Mouse (Mus musculus): ENCODE data around the gene Zmiz1.

Gene Zmiz1

DNA sequence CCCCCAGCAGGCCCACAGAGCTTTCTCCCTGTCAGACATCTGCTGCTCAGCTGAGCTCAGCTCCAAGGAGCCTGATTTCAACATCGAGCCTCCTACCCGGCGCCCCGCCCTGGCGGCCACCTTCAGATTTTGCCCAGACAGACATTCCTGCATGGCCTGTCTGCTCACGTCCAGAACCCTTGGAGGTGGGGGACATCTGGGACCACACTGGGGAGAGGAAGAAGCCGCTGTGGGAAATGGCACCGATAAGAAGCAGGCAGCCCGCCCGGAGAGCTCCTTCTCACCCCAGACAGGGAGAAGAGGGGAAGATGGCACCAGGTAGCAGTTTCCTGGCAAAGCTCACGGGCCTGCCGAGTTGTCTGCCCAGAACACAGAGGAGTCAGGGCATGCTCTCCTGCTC is 140.9 kb downstream of the Zmiz1 start:
- no peak for DNase-seq

GRCm38 (mm10) chr14:25600358-25600757 is 141.4 kb downstream of the Zmiz1 start:
- no peak for DNase-seq

DNA sequence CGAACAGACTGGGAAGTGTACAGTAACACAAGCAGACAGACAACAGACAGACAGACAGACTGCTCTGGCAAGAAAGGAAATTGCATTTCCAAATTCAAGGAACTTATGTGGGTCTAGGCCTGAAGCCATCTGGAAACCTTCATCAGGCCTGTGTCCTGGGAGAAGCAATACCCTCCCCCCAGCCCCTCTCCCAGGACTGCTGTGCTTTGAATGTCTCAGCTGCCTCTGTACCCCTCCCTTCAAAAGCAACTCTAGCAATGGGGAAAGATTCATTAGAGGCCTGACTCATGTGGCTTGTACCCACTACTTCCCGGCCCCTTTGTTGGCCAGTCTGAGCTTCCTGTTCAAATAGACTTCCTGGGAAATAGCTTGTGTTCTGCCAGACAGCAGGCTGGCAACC is 142.0 kb downstream of the Zmiz1 start:
- no peak for DNase-seq

DNA sequence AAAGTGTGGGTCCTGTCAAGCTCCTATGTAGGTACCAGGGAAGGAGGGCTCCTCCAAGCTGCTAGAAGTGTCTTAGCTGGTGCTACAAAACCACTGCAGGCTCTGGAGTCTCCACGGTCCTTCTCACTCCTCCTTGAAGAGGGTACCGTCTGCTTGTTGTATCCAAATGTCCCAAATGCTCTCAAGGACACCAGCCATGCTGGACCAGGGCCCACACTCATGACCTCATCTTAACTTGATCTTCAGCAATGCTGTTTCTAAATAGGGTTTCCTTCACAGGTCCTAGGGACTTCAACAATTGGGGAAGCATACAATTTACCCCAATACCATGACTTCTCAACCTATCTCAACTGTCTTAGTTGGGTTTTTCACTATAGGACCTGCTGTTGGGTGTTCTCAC is 143.0 kb downstream of the Zmiz1 start:
- no peak for DNase-seq

GRCm38 (mm10) chr14:25604395-25605142 is 145.6 kb downstream of the Zmiz1 start:
- no peak for DNase-seq

DNA sequence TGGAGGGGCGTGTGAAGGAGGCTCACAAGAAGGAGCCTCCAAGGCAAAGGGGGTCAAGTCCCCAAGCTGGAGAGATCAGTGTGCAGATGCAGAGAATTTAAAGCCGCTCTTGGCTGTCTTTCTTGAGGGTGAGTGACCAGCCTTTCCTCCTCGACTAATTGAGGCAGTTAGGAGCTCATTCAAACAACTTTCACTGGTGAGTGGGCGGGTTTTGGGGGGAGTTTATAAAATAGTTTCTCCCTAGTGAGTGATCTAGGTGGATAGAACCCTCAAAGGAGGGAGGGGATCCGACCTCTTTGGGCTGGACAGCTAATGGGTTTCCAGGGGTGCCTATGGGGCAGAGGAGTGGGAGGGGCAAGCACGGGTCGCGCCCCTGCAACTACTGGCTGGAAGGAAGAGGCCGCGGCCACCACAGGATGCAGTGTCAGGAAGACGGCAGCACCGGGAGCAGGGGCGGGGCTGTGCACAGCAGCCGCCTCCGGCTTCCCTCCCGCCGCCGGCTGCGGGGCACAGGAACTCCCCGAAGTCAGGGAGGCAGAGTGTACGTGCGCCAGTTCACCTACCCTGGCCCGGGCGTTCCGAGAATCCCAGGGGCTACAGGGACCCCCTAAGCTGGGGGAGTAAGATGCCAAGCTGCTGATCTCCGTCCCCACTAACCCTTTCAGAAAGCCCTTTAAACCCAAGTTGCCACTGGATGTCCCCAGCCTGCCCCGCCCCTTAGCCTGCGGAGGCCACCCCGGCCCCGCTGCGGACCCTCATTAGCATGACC is 147.6 kb downstream of the Zmiz1 start:
- peak; percentile 83 for DNase-seq

- DNase-seq: peak; percentile 62
Measured at GRCm38 (mm10) chr14:25607141-25607967, 148.4 kb downstream of the Zmiz1 start.

GRCm38 (mm10) chr14:25607968-25608491 is 149.0 kb downstream of the Zmiz1 start:
- peak; percentile 66 for DNase-seq

- no peak for DNase-seq
Measured at GRCm38 (mm10) chr14:25608618-25609017, 149.6 kb downstream of the Zmiz1 start.

- DNase-seq: no peak
Measured at GRCm38 (mm10) chr14:25609355-25609754, 150.4 kb downstream of the Zmiz1 start.

DNA sequence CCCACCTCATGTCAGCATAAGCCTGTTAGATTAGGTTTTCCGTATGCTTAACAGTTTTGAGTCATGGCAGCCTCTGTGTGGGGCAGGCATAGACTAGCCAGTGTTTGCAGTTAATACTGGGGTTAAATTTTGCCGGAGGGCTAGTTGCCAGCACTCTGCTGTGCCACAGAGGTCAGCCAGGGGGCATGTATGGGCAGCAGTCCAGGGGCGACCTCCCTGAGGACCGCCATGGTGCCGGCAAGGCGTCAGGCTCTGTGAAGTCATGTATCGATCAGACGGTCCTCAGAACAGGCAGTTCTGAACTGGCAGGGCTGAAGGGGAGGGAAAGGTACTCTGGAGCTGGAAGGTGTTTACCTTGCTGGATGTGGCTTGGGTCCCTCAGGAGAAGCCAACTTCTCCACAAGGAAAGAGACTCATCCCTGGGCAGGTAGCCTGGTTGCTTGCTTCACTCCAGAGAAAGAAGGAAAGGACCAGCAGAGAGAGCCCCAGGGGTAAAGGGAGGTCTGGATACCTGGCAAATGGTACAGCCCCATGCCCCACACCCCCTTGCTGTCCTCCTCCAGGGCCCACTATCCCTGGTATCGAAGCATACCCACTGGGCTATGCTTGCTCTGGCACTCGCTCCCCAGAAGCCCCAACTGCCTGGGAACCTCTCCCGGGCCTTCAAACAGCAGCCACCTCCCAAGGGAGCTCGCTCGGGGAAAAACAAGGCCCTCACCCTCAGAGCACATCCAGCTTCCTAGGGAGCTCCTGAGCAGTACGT is 151.6 kb downstream of the Zmiz1 start:
- DNase-seq: no peak

GRCm38 (mm10) chr14:25611159-25611697 is 152.2 kb downstream of the Zmiz1 start:
- DNase-seq: no peak

DNA sequence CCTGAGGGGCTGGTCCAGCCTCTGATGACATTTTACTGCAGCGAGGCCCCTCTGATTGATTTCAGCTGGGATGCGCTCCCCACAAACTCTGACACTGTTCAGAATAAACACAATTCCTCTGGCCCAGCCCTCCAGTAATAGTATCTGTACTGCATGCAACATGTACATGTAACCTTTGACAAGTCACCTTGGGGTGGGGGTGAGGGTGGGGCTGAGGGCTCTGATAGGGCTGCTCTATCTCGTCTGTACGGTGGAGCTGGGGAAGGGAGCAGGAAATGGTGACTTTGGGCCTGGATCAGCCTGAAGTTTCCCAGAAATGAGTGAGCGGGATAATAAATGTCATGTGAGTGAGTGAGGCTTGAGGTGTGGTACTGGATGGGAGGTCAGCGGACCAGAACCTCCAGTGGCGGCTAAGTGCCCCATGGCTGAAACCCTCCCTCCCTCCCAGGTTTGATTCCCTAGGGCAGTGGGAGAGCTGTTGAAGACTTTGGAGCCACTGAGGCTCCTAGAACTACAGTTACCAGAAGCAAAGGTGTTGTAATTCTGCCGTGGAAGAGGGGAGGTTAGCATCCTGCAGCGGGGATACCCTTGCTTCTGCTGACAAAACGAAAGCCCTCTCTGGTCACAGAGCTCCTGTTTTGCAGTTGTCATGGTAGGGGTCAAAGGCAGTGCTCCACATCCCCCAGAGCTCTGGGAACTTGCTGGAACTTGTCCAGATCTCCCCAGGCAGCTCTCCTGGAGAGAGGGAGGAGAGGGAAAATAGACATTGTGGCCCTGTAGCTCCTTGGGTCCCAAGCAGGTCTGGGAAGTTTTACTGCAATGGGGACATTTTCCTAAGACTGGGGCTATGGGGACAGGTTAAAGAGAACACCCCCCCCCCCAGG is 153.1 kb downstream of the Zmiz1 start:
- DNase-seq: no peak

GRCm38 (mm10) chr14:25613942-25614575 is 155.1 kb downstream of the Zmiz1 start:
- no peak for DNase-seq

- DNase-seq: peak; percentile 52
Measured at GRCm38 (mm10) chr14:25614684-25615083, 155.7 kb downstream of the Zmiz1 start.

DNA sequence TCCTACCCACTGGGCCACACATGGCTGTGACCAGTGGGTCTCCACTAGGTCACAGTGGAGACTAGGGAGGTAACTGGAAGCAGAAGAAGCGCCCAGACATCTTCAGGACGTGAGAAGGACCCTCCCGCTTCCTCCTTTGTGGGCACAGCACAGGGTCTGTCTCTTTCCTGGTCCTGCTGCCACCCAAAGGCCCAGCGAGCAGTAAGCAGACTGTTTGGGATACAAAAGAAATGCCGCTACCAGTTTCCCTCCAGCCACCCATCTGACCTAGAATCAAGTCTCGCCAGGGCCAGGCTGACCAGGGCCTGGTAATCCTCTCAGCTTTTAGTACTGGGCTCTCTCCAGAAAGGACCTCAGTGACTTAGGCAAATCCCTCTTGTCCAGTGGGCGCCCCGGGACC is 156.6 kb downstream of the Zmiz1 start:
- DNase-seq: no peak

- no peak for DNase-seq
Measured at GRCm38 (mm10) chr14:25616009-25616723, 157.2 kb downstream of the Zmiz1 start.

DNA sequence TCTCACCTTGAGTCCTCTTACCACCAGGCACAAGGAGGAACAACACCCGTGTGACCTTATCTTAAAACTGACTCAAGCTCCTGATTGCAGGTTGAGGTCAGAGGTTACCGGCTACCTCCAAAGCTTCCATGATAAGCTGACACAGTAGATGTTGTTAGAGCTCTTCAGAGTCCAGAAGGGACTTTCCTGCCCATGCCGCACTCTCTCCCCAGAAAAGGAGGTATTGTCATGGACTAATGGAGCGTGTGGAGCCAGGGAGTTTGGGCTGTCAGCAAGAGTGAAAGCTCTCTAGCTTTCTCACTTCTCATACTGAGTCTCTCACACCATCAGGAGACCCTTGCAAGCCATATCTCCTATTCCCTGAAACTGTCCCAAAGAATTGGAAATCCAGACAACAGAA is 158.3 kb downstream of the Zmiz1 start:
- DNase-seq: no peak

- DNase-seq: no peak
Measured at GRCm38 (mm10) chr14:25619066-25619762, 160.2 kb downstream of the Zmiz1 start.
